Mouse (Mus musculus): ENCODE data around the gene Hba-x. TPM values are rescaled to one million over a fixed set of nuclear protein-coding genes. Genes with fewer than 3 reads are reported as not detected.

Hba-x gene
- total RNA-seq, 4 experiments from 2014 or later = not detected

GRCm38 (mm10) chr11:32320507-32321195, 44.5 kb downstream of the Hba-x start:
- no peak for DNase-seq (ENCODE audit: low spot score in 2 of 2)

GRCm38 (mm10) chr11:32321196-32321565, 45.0 kb downstream of the Hba-x start:
- peak; percentile 47 to 71 for DNase-seq (ENCODE audit: low spot score in 2 of 2)

GRCm38 (mm10) chr11:32324609-32325008, 48.4 kb downstream of the Hba-x start:
- DNase-seq (ENCODE audit: low spot score in 2 of 2) = peak; percentile 62 to 89

Other genes starting within 250 kb of the Hba-x start
- not detected for gene Il9r, start 76.1 kb upstream of the Hba-x start, total RNA-seq (2022)
- gene Snrnp25, start 71.0 kb upstream of the Hba-x start, total RNA-seq (2022) = 10 to 100 TPM; 19.9 to 23.6 (median 22.5) TPM
- gene Rhbdf1, start 54.1 kb upstream of the Hba-x start, total RNA-seq (2022) = 10 to 100 TPM; 11.7 to 18.4 (median 15.0) TPM
- gene Mpg, start 49.9 kb upstream of the Hba-x start, total RNA-seq (2022) = 10 to 100 TPM; 14.7 to 19.6 (median 17.9) TPM
- gene Nprl3, start 8.7 kb upstream of the Hba-x start, total RNA-seq (2022) = 10 to 100 TPM; 58.1 to 80.0 (median 63.5) TPM
- gene Hba-a1, start 7.1 kb downstream of the Hba-x start, total RNA-seq (2022) = 100 to 1,000 TPM; 157 to 300 (median 205) TPM
- 1 to 10 TPM in 2 of 4 experiments, not detected in 2; 1.1 to 2.5 TPM for gene Hbq1b, start 10.6 kb downstream of the Hba-x start, total RNA-seq (2022)
- gene Hba-a2, start 20.1 kb downstream of the Hba-x start, total RNA-seq (2022) = 100 to 1,000 TPM; 122 to 263 (median 165) TPM
- 1 to 10 TPM in 1 of 4 experiments, under 1 TPM in 2, not detected in 1; 0.89 to 3.5 (median 0.91) TPM for gene Hbq1a, start 23.7 kb downstream of the Hba-x start, total RNA-seq (2022)
- gene Sh3pxd2b, start 71.4 kb downstream of the Hba-x start, total RNA-seq (2022) = 10 to 100 TPM; 12.8 to 13.8 (median 13.2) TPM
- 10 to 100 TPM; 26.3 to 28.8 (median 28.3) TPM for gene Ubtd2, start 179.0 kb downstream of the Hba-x start, total RNA-seq (2022)